Mouse (Mus musculus): ENCODE data around the gene Il17re.

GRCm38 (mm10) chr6:113428006-113428405 is 30.3 kb upstream of the Il17re start:
- TF ChIP-seq CTCF (IDR thresholded peaks at IDR 0.05) (no peak), POLR2A (IDR thresholded peaks at IDR 0.05; ENCODE audit: insufficient read depth, low read depth, low read length) (no peak)

Measured in heart, adult 2 months (tissue).